Mouse (Mus musculus): ENCODE data around the gene Xpr1. TPM values are rescaled to one million over a fixed set of nuclear protein-coding genes. Genes with fewer than 3 reads are reported as not detected.
A peak's percentile ranks its signal among the peaks of the same experiment; 100 is the strongest.

Gene Xpr1
- polyA plus RNA-seq, 1 experiment from 2014 or later = 37.9 TPM

- DNase-seq (ENCODE audit: low spot score) (no peak), ATAC-seq (no peak)
- no peak overlapping the region for H3K27ac ChIP-seq (ENCODE audit: low read depth, low read length)
- no peak overlapping the region for H3K9ac ChIP-seq (ENCODE audit: low read length)
- H3K4me2 ChIP-seq (ENCODE audit: low read length) = no peak overlapping the region
- 91% methylated on average over 4 of the region's 4 CpGs for WGBS
- H3K4me1 ChIP-seq (ENCODE audit: control insufficient read depth, insufficient read depth, low read length) = 0 out of 2 replicates have a peak, but pooled peaks cover 2% of the 10 kb centered on the region
- no peaks in the 10 kb centered on the region for H3K36me3 ChIP-seq (ENCODE audit: control insufficient read depth, insufficient read depth, low read length)
- no peaks in the 10 kb centered on the region for H3K9me3 ChIP-seq (replicated peaks; ENCODE audit: control insufficient read depth, low read length)
- no peak overlapping the region for H3K4me3 ChIP-seq (ENCODE audit: low read depth, low read length)
- H3K27me3 ChIP-seq (replicated peaks; ENCODE audit: control insufficient read depth, insufficient read depth, low read length) = no peaks in the 10 kb centered on the region
Measured at GRCm38 (mm10) chr1:155361502-155362126, 55.6 kb downstream of the Xpr1 start.

GRCm38 (mm10) chr1:155353096-155353495 lies 64.1 kb downstream of the Xpr1 start:
- H3K27me3 ChIP-seq (replicated peaks; ENCODE audit: control insufficient read depth, insufficient read depth, low read length) = no peaks in the 10 kb centered on the region
- H3K27ac ChIP-seq (ENCODE audit: low read depth, low read length) = no peak overlapping the region
- 53% methylated on average over 4 of the region's 4 CpGs for WGBS
- DNase-seq (ENCODE audit: low spot score) (peak; percentile 21), ATAC-seq (no peak)
- H3K4me2 ChIP-seq (ENCODE audit: low read length) = no peak overlapping the region
- H3K9ac ChIP-seq (ENCODE audit: low read length) = no peak overlapping the region
- no peaks in the 10 kb centered on the region for H3K9me3 ChIP-seq (replicated peaks; ENCODE audit: control insufficient read depth, low read length)
- no peaks in the 10 kb centered on the region for H3K36me3 ChIP-seq (ENCODE audit: control insufficient read depth, insufficient read depth, low read length)
- H3K4me1 ChIP-seq (ENCODE audit: control insufficient read depth, insufficient read depth, low read length) = 0 out of 2 replicates have a peak, but pooled peaks cover 2% of the 10 kb centered on the region
- H3K4me3 ChIP-seq (ENCODE audit: low read depth, low read length) = no peak overlapping the region

- Histone ChIP-seq H3K36me3 (ENCODE audit: control insufficient read depth, insufficient read depth, low read length) (no peaks in the 10 kb centered on the region), H3K4me1 (ENCODE audit: control insufficient read depth, insufficient read depth, low read length) (0 out of 2 replicates have a peak, but pooled peaks cover 2% of the 10 kb centered on the region), H3K27ac (ENCODE audit: low read depth, low read length) (no peak overlapping the region), H3K4me3 (ENCODE audit: low read depth, low read length) (no peak overlapping the region), H3K9ac (ENCODE audit: low read length) (no peak overlapping the region), H3K4me2 (ENCODE audit: low read length) (no peak overlapping the region), H3K9me3 (replicated peaks; ENCODE audit: control insufficient read depth, low read length) (no peaks in the 10 kb centered on the region), H3K27me3 (replicated peaks; ENCODE audit: control insufficient read depth, insufficient read depth, low read length) (no peaks in the 10 kb centered on the region)
- WGBS = 84% methylated on average over 4 of the region's 4 CpGs
- DNase-seq (ENCODE audit: low spot score) (no peak), ATAC-seq (no peak)
Measured at GRCm38 (mm10) chr1:155351527-155351926, 65.7 kb downstream of the Xpr1 start.

- Histone ChIP-seq H3K4me2 (ENCODE audit: low read length) (no peak overlapping the region), H3K9ac (ENCODE audit: low read length) (no peak overlapping the region), H3K9me3 (replicated peaks; ENCODE audit: control insufficient read depth, low read length) (no peaks in the 10 kb centered on the region), H3K27me3 (replicated peaks; ENCODE audit: control insufficient read depth, insufficient read depth, low read length) (no peaks in the 10 kb centered on the region), H3K4me1 (ENCODE audit: control insufficient read depth, insufficient read depth, low read length) (0 out of 2 replicates have a peak, but pooled peaks cover 2% of the 10 kb centered on the region), H3K27ac (ENCODE audit: low read depth, low read length) (no peak overlapping the region), H3K36me3 (ENCODE audit: control insufficient read depth, insufficient read depth, low read length) (no peaks in the 10 kb centered on the region), H3K4me3 (ENCODE audit: low read depth, low read length) (no peak overlapping the region)
- ATAC-seq (no peak), DNase-seq (ENCODE audit: low spot score) (no peak)
- WGBS = 73% methylated on average over 3 of the region's 3 CpGs
Measured at GRCm38 (mm10) chr1:155348491-155348890, 68.7 kb downstream of the Xpr1 start.

- no peak overlapping the region for H3K4me2 ChIP-seq (ENCODE audit: low read length)
- 66% methylated on average over 4 of the region's 4 CpGs for WGBS
- ATAC-seq = no peak
Measured at GRCm38 (mm10) chr1:155347339-155347738, 69.9 kb downstream of the Xpr1 start.

GRCm38 (mm10) chr1:155344019-155344418 lies 73.2 kb downstream of the Xpr1 start:
- Histone ChIP-seq H3K4me3 (ENCODE audit: low read depth, low read length) (no peak overlapping the region), H3K9ac (ENCODE audit: low read length) (no peak overlapping the region), H3K9me3 (replicated peaks; ENCODE audit: control insufficient read depth, low read length) (no peaks in the 10 kb centered on the region), H3K36me3 (ENCODE audit: control insufficient read depth, insufficient read depth, low read length) (no peaks in the 10 kb centered on the region), H3K4me1 (ENCODE audit: control insufficient read depth, insufficient read depth, low read length) (no peaks in the 10 kb centered on the region), H3K27ac (ENCODE audit: low read depth, low read length) (no peak overlapping the region), H3K27me3 (replicated peaks; ENCODE audit: control insufficient read depth, insufficient read depth, low read length) (no peaks in the 10 kb centered on the region), H3K4me2 (ENCODE audit: low read length) (no peak overlapping the region)
- 83% methylated on average over 2 of the region's 2 CpGs for WGBS
- DNase-seq (ENCODE audit: low spot score) = no peak
- ATAC-seq = no peak

More at GRCm38 (mm10) chr1:155347339-155347738, 69.9 kb downstream of the Xpr1 start:
- H3K9me3 ChIP-seq (replicated peaks; ENCODE audit: control insufficient read depth, low read length) = no peaks in the 10 kb centered on the region
- H3K4me1 ChIP-seq (ENCODE audit: control insufficient read depth, insufficient read depth, low read length) = 0 out of 2 replicates have a peak, but pooled peaks cover 2% of the 10 kb centered on the region
- H3K36me3 ChIP-seq (ENCODE audit: control insufficient read depth, insufficient read depth, low read length) = no peaks in the 10 kb centered on the region
- H3K9ac ChIP-seq (ENCODE audit: low read length) = no peak overlapping the region
- no peaks in the 10 kb centered on the region for H3K27me3 ChIP-seq (replicated peaks; ENCODE audit: control insufficient read depth, insufficient read depth, low read length)
- H3K27ac ChIP-seq (ENCODE audit: low read depth, low read length) = no peak overlapping the region
- no peak overlapping the region for H3K4me3 ChIP-seq (ENCODE audit: low read depth, low read length)
- DNase-seq (ENCODE audit: low spot score) = no peak

GRCm38 (mm10) chr1:155339622-155340021 lies 77.6 kb downstream of the Xpr1 start:
- Histone ChIP-seq H3K9me3 (replicated peaks; ENCODE audit: control insufficient read depth, low read length) (no peaks in the 10 kb centered on the region), H3K4me2 (ENCODE audit: low read length) (no peak overlapping the region), H3K4me1 (ENCODE audit: control insufficient read depth, insufficient read depth, low read length) (no peaks in the 10 kb centered on the region), H3K36me3 (ENCODE audit: control insufficient read depth, insufficient read depth, low read length) (0 out of 2 replicates have a peak, but pooled peaks cover 5% of the 10 kb centered on the region), H3K27me3 (replicated peaks; ENCODE audit: control insufficient read depth, insufficient read depth, low read length) (no peaks in the 10 kb centered on the region), H3K9ac (ENCODE audit: low read length) (no peak overlapping the region), H3K4me3 (ENCODE audit: low read depth, low read length) (no peak overlapping the region), H3K27ac (ENCODE audit: low read depth, low read length) (no peak overlapping the region)
- 10% methylated on average over 2 of the region's 2 CpGs for WGBS
- no peak for ATAC-seq
- DNase-seq (ENCODE audit: low spot score) = no peak

- WGBS = 94% methylated on average over 4 of the region's 4 CpGs
- no peak for ATAC-seq
- no peak overlapping the region for H3K4me2 ChIP-seq (ENCODE audit: low read length)
- 0 out of 2 replicates have a peak, but pooled peaks cover 5% of the 10 kb centered on the region for H3K36me3 ChIP-seq (ENCODE audit: control insufficient read depth, insufficient read depth, low read length)
- no peak overlapping the region for H3K9ac ChIP-seq (ENCODE audit: low read length)
- no peaks in the 10 kb centered on the region for H3K4me1 ChIP-seq (ENCODE audit: control insufficient read depth, insufficient read depth, low read length)
- H3K27me3 ChIP-seq (replicated peaks; ENCODE audit: control insufficient read depth, insufficient read depth, low read length) = no peaks in the 10 kb centered on the region
- no peaks in the 10 kb centered on the region for H3K9me3 ChIP-seq (replicated peaks; ENCODE audit: control insufficient read depth, low read length)
- H3K4me3 ChIP-seq (ENCODE audit: low read depth, low read length) = no peak overlapping the region
- H3K27ac ChIP-seq (ENCODE audit: low read depth, low read length) = no peak overlapping the region
- DNase-seq (ENCODE audit: low spot score) = no peak
Measured at GRCm38 (mm10) chr1:155337315-155337714, 79.9 kb downstream of the Xpr1 start.

GRCm38 (mm10) chr1:155335963-155336362 lies 81.3 kb downstream of the Xpr1 start:
- Histone ChIP-seq H3K36me3 (ENCODE audit: control insufficient read depth, insufficient read depth, low read length) (0 out of 2 replicates have a peak, but pooled peaks cover 9% of the 10 kb centered on the region), H3K4me1 (ENCODE audit: control insufficient read depth, insufficient read depth, low read length) (no peaks in the 10 kb centered on the region), H3K4me3 (ENCODE audit: low read depth, low read length) (no peak overlapping the region), H3K9ac (ENCODE audit: low read length) (no peak overlapping the region), H3K27ac (ENCODE audit: low read depth, low read length) (no peak overlapping the region), H3K4me2 (ENCODE audit: low read length) (no peak overlapping the region), H3K9me3 (replicated peaks; ENCODE audit: control insufficient read depth, low read length) (no peaks in the 10 kb centered on the region), H3K27me3 (replicated peaks; ENCODE audit: control insufficient read depth, insufficient read depth, low read length) (no peaks in the 10 kb centered on the region)
- 73% methylated on average over 6 of the region's 6 CpGs for WGBS
- DNase-seq (ENCODE audit: low spot score) = no peak
- ATAC-seq = no peak

Measured in forebrain, embryonic 14.5 days (tissue).